Mouse (Mus musculus) forebrain, embryonic 12.5 days (tissue): ENCODE results near the gene Gm45521. TPM values are rescaled to one million over a fixed set of nuclear protein-coding genes. Genes with fewer than 3 reads are reported as not detected.
A peak's percentile ranks its signal among the peaks of the same experiment; 100 is the strongest.

ENCODE experiments used
- ATAC-seq: fragments of 200-750 bp; cut with Nextera tagmentation; 2 replicates; pipeline ENCODE4 v1.8.0; 2017; ENCODE audit warnings: moderate TSS enrichment; ENCODE audit not compliant: low FRiP score
- H3K27ac ChIP-seq: fragments of 300-500 bp; sonication (generic); 2 replicates; pipeline ENCODE4 v1.5.1; 2016; ENCODE audit warnings: mild to moderate bottlenecking
- H3K27me3 ChIP-seq: fragments of 300-500 bp; sonication (generic); 2 replicates; pipeline ENCODE4 v1.6.1; 2016; ENCODE audit warnings: mild to moderate bottlenecking
- H3K36me3 ChIP-seq: fragments of 300-500 bp; sonication (generic); replicated peaks from 2 replicates; pipeline ENCODE4 v1.6.1; 2016; ENCODE audit warnings: mild to moderate bottlenecking
- H3K4me1 ChIP-seq: fragments of 300-500 bp; sonication (generic); 2 replicates; pipeline ENCODE4 v1.6.1; 2016
- H3K4me2 ChIP-seq: fragments of 300-500 bp; sonication (generic); 2 replicates; pipeline ENCODE4 v1.6.1; 2016; ENCODE audit warnings: mild to moderate bottlenecking, moderate library complexity
- H3K4me3 ChIP-seq: fragments of 300-500 bp; sonication (generic); replicated peaks from 2 replicates; pipeline ENCODE4 v1.5.1; 2016; ENCODE audit warnings: mild to moderate bottlenecking
- H3K9ac ChIP-seq: fragments of 300-500 bp; sonication (generic); 2 replicates; pipeline ENCODE4 v1.6.1; 2016; ENCODE audit warnings: mild to moderate bottlenecking
- H3K9me3 ChIP-seq: fragments of 300-500 bp; sonication (generic); 2 replicates; pipeline ENCODE4 v1.6.1; 2016
- WGBS: fragments of 180-500 bp; shearing (Covaris S2); methylation state at CpG from one replicate; pipeline ENCODE4 v1.1.7; 2016; 5-methylcytosine and 5-hydroxymethylcytosine counted together
- polyA plus RNA-seq: library from polyadenylated mRNA; unstranded; fragments of >200 nt; fragmentation: Nextera tagmentation; extraction: Ambion mirVana; gene quantifications from 2 replicates; pipeline ENCODE4 v1.2.1, GENCODE M21; 2016

Gene Gm45521
- 0.42 TPM in 1 of 2 replicates, not detected in the other for polyA plus RNA-seq

DNA sequence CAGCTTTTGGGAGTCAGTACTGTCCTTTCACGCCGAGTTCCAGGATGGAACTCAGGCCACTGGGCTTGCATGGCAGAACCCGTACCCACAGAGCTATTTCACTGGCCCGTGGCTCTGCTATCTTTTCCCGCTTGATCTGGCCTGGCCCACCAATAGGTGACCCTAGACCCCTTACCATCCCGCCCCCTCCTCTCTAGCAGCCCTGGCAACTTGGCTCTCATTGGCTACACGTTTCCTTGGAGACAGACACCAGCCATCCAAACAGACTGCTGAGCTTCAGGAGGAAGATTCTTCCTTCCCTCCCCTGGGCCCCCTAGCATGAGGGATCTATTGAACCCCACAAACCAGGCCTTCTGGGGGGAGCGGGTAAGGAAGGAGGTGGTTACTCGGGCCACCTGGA, at the start of gene Gm45521:
Gene Gm45521, plus strand, starts transcription at position 240 of the 400 bp plus-strand sequence.
- no peak within 1 kb of the TSS for H3K4me3 ChIP-seq
- no peaks in the 10 kb centered on the region for H3K27me3 ChIP-seq
- H3K36me3 ChIP-seq, result no peaks in the 10 kb centered on the region
- no peak within 1 kb of the TSS for H3K9ac ChIP-seq
- peaks cover 17% of the 10 kb centered on the region for H3K4me1 ChIP-seq
- ATAC-seq, result peak; percentile 27; the same call in 1 of the 2 replicates
- H3K4me2 ChIP-seq, result no peak within 1 kb of the TSS
- no peaks in the 10 kb centered on the region for H3K9me3 ChIP-seq
- H3K27ac ChIP-seq, result no peak within 1 kb of the TSS
- 51% methylated on average over 9 of the region's 9 CpGs for WGBS

DNA sequence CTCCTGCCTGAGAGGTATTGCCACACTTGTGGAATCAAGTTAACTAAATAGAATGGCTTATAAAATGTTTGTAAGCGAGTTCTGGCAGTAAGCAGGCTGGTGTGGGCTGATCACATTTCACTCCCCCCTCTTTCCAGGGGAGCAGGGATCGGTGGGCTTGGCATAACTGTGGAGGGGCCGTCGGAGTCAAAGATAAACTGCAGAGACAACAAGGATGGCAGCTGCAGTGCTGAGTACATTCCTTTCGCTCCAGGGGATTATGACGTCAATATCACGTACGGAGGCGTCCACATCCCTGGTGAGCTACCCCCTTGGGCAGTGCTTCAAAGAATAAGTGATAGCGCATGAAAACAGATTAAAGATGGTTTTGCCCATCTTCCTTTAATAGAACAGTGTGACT, 47.6 kb upstream of the Gm45521 start:
- H3K9ac ChIP-seq, result no peak overlapping the region
- H3K9me3 ChIP-seq, result no peaks in the 10 kb centered on the region
- no peak overlapping the region for H3K4me2 ChIP-seq
- H3K27ac ChIP-seq, result no peak overlapping the region
- 85% methylated on average over 10 of the region's 10 CpGs for WGBS
- ATAC-seq, result no peak
- no peaks in the 10 kb centered on the region for H3K4me1 ChIP-seq
- H3K27me3 ChIP-seq, result no peaks in the 10 kb centered on the region
- H3K4me3 ChIP-seq, result no peak overlapping the region
- peaks cover 78% of the 10 kb centered on the region for H3K36me3 ChIP-seq

DNA sequence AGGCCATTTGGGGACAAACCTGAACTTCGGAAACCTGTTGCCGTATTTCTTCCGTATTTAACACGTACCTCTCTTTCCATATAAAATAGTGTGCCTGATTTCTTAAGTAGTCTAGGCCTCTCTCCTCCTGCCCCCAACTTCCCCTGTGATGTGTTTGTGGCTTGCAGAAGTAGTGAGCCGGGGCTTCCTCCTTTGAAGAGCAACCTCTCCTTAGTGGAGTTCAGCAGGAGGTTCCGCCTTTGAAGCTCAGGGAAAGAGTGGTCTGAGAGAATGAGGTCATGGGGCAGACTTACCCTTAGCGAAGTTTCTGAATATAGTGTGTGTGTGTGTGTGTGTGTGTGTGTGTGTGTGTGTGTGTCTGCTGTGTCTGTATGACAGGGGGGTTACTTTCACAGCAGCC, 43.2 kb upstream of the Gm45521 start:
- Histone ChIP-seq H3K27me3 (no peaks in the 10 kb centered on the region), H3K27ac (no peak overlapping the region), H3K4me3 (no peak overlapping the region), H3K9ac (no peak overlapping the region), H3K4me2 (no peak overlapping the region), H3K36me3 (peaks cover 81% of the 10 kb centered on the region), H3K9me3 (no peaks in the 10 kb centered on the region), H3K4me1 (no peaks in the 10 kb centered on the region)
- 74% methylated on average over 7 of the region's 7 CpGs for WGBS
- no peak for ATAC-seq

DNA sequence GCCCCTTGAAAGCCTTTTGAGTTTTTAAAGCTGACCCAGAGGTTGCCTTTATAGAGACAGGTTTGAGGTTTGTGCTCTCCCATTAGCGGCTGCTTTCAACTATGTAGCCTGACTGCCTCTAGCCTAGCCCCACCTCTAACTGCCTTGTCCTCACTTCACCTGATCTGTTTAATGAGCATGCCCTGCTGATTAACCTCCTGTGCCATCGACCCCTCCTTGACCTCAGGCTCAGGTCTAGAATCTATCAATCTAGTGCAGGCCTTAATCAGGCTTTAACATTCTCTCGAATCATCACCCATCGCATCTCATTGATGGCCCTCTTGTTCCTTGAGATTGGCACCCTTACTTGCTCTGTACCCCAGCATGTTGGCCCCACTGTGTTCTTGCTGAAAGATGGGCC, 42.6 kb upstream of the Gm45521 start:
- Histone ChIP-seq H3K4me1 (no peaks in the 10 kb centered on the region), H3K36me3 (peaks cover 83% of the 10 kb centered on the region), H3K27me3 (no peaks in the 10 kb centered on the region), H3K27ac (no peak overlapping the region), H3K4me2 (no peak overlapping the region), H3K9me3 (no peaks in the 10 kb centered on the region), H3K4me3 (no peak overlapping the region), H3K9ac (no peak overlapping the region)
- ATAC-seq, result no peak
- WGBS, result 71% methylated on average over 4 of the region's 4 CpGs

DNA sequence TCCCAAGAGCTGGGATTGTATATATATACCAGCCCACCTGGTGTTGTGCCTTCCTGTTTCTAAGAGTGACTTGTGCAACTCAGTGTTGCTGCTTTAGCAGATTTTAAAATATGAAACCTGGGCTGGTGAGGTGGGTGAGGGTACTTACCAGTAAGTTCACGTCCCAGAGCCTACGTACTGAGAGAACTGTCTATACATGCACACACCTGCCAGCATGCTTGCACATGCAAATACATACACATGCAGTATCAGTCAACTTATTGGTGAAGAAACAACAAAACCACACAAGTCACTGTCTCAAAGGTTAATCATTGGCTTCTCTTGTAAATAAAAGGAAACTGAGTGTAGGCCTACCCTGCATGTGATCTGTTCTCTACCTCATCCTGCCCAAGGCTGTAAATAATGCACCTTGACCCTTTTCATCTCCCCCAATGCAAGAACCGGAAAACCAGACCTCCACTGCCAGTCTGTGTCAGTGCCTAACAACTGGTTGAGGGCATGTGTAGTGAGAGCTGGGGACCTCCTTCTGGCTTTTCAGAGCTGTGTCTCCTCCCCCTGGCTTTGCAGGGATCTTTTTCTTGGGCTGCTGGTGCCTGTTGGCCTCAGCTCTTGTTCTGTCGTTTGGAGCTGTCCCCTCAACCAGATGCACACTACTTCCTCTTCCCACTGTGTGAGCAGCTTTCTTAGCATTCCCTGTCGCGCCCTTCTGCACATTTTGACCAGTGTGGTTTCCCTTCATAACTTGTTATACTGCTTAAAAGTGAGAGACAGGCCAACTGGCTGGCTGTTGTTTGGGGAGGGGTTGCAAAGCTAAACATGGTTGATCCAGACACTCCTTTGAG, 38.7 kb upstream of the Gm45521 start:
- no peak for ATAC-seq
- Histone ChIP-seq H3K4me3 (no peak overlapping the region), H3K27ac (no peak overlapping the region), H3K36me3 (peaks cover 90% of the 10 kb centered on the region), H3K9me3 (no peaks in the 10 kb centered on the region), H3K27me3 (no peaks in the 10 kb centered on the region), H3K9ac (no peak overlapping the region), H3K4me1 (no peaks in the 10 kb centered on the region), H3K4me2 (no peak overlapping the region)
- 90% methylated on average over 6 of the region's 6 CpGs for WGBS

DNA sequence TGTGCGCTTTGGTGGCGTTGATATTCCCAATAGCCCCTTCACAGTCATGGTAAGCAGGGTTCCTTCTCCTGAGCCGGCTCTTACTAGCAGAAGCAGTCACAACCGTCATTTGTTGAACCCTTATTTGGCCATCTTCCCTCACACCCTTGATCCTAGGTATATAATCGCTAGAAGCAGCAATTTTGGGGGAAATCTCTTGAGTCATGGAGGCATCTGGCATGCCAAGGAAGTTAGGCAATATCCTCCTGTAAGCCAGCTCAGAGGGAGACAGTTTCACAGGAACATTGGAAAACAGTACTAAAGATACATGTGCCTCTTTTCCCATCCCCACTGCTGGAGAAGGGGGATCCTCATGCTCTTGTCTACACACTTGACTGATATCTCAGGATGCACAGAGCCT, 37.8 kb upstream of the Gm45521 start:
- no peak for ATAC-seq
- Histone ChIP-seq H3K4me1 (no peaks in the 10 kb centered on the region), H3K4me2 (no peak overlapping the region), H3K4me3 (no peak overlapping the region), H3K9me3 (no peaks in the 10 kb centered on the region), H3K27me3 (no peaks in the 10 kb centered on the region), H3K9ac (no peak overlapping the region), H3K36me3 (peaks cover 92% of the 10 kb centered on the region), H3K27ac (no peak overlapping the region)
- 91% methylated on average over 5 of the region's 5 CpGs for WGBS

DNA sequence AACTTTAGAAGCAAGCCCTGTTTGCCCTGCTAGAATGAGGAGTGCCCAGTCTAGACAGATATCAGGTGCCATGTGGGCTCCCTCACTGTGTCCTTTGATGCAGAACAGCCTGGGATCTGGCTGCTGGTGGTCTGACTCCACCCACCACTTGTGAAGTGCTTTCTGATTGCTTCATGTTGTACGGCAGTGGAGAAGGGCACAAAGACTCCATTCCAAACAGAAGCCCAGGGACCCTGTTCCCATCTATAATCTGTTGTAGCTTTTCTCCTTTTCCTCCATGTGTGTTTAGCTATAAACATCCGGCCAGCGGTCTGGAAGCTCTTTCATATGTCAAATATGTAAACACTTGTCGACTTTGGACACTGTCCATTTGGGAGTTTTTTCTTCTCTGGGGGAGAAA, 37.2 kb upstream of the Gm45521 start:
- Histone ChIP-seq H3K27ac (no peak overlapping the region), H3K4me1 (no peaks in the 10 kb centered on the region), H3K36me3 (peaks cover 90% of the 10 kb centered on the region), H3K9ac (no peak overlapping the region), H3K27me3 (no peaks in the 10 kb centered on the region), H3K9me3 (no peaks in the 10 kb centered on the region), H3K4me3 (no peak overlapping the region), H3K4me2 (no peak overlapping the region)
- WGBS, result 78% methylated on average over 4 of the region's 4 CpGs
- no peak for ATAC-seq

DNA sequence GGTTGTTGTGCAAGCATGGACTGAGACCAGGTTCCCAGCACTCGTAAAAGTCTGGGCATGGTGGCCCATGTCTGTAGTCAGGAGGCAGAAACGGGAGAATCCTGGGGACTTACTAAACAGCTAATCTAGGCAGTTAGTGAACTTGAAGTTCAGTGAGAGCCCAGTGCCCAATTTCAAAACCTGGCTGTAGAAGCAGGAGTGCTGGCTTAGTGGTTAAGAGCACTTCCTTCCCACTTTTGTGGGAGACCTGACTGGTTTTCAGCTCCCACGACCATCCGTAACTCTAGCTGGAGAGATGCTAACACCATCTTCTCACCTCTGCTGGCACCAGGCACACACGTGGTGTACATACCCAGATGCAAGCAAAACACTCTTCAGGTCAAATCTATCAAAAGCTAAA, 35.6 kb upstream of the Gm45521 start:
- no peak overlapping the region for H3K4me3 ChIP-seq
- H3K4me2 ChIP-seq, result no peak overlapping the region
- ATAC-seq, result no peak
- H3K27ac ChIP-seq, result no peak overlapping the region
- H3K27me3 ChIP-seq, result no peaks in the 10 kb centered on the region
- no peaks in the 10 kb centered on the region for H3K4me1 ChIP-seq
- H3K9me3 ChIP-seq, result no peaks in the 10 kb centered on the region
- peaks cover 84% of the 10 kb centered on the region for H3K36me3 ChIP-seq
- no peak overlapping the region for H3K9ac ChIP-seq
- WGBS, result 92% methylated on average over 5 of the region's 5 CpGs

DNA sequence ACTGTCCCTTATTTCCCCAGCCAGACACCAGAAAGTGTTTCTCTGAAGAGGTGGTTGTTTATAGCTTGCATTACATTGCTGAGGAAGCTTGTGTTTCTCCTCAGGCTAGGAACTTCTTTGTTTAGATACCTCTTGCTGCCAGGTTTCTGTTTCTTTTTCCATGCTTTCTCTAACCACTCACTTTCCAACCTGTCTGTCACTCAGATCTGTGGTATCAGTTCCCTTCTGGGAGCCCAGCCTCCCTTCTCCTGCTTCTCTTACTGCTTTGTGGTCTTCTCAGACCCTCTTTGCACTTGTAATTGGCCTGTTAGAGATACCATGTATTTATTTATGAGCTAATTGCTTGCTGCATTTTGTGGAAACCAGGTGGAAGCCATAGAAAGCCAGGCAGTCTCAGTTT, 33.5 kb upstream of the Gm45521 start:
- no peak overlapping the region for H3K27ac ChIP-seq
- H3K9me3 ChIP-seq, result no peaks in the 10 kb centered on the region
- no peaks in the 10 kb centered on the region for H3K27me3 ChIP-seq
- no peak overlapping the region for H3K4me3 ChIP-seq
- H3K4me2 ChIP-seq, result no peak overlapping the region
- peaks cover 75% of the 10 kb centered on the region for H3K36me3 ChIP-seq
- no peaks in the 10 kb centered on the region for H3K4me1 ChIP-seq
- no peak for ATAC-seq
- H3K9ac ChIP-seq, result no peak overlapping the region

DNA sequence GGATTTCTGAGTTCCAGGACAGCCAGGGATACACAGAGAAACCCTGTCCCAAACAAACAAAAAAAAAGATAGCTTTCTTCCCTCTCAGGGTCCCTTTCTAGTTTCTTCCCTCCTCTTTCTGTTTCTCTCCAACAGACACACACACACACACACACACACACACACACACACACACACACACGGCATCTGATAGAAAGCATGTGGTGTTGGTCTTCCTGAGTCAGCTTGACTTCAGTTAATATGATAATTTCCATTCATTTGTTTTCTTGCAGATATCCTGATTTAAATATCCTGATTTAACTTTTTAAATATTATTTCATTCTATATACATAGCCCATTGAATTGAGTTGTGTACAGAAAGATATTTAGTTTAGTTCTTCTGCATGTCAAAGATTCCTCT, 28.7 kb upstream of the Gm45521 start:
- no peak overlapping the region for H3K9ac ChIP-seq
- WGBS, result 100% methylated on average over 1 of the region's 1 CpGs
- no peaks in the 10 kb centered on the region for H3K4me1 ChIP-seq
- H3K27ac ChIP-seq, result no peak overlapping the region
- no peak overlapping the region for H3K4me2 ChIP-seq
- no peak overlapping the region for H3K4me3 ChIP-seq
- H3K27me3 ChIP-seq, result no peaks in the 10 kb centered on the region
- ATAC-seq, result no peak
- H3K9me3 ChIP-seq, result no peaks in the 10 kb centered on the region
- peaks cover 78% of the 10 kb centered on the region for H3K36me3 ChIP-seq

DNA sequence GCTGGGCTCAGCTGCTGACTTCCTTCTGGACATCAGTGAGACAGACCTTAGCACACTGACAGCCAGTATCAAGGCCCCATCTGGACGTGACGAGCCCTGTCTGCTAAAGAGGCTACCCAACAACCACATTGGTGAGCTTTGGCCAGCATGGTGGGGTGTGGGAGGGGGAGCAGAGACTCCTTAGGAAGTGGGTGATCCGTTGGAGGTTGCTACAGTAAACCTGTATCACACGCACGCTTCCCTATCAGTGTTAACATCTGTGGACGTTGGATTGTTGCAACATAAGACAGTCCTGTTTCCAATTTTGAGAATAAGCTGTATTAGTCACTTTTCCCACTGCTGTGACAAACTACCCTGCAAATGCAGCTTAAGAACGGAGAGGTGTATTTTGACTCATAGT, 28.1 kb upstream of the Gm45521 start:
- no peak overlapping the region for H3K4me3 ChIP-seq
- H3K9me3 ChIP-seq, result no peaks in the 10 kb centered on the region
- H3K4me1 ChIP-seq, result no peaks in the 10 kb centered on the region
- whole genome bisulfite sequencing, result 89% methylated on average over 7 of the region's 7 CpGs
- H3K27me3 ChIP-seq, result no peaks in the 10 kb centered on the region
- H3K36me3 ChIP-seq, result peaks cover 78% of the 10 kb centered on the region
- no peak overlapping the region for H3K27ac ChIP-seq
- H3K9ac ChIP-seq, result no peak overlapping the region
- H3K4me2 ChIP-seq, result no peak overlapping the region
- no peak for ATAC-seq

DNA sequence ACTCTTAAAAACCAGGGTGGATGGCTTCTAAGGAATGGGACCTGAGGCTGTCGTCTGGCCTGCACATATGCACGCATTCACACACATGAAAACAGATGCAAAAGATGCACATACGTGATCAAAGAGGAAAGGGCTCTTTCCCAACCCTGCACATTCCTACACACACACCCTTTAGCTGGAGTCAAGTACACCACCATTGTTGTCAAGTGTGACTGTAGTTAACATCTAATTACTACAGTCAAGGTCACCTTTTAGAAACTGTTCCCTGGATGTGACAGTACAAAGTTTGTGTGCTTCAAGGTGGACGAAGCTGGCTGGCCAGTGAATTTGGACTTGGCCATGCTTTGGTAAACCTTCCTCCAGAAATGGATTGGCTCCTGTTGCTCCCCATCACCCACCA, 24.9 kb upstream of the Gm45521 start:
- no peak overlapping the region for H3K9ac ChIP-seq
- peaks cover 82% of the 10 kb centered on the region for H3K36me3 ChIP-seq
- 90% methylated on average over 4 of the region's 4 CpGs for WGBS
- no peak overlapping the region for H3K4me2 ChIP-seq
- no peak for ATAC-seq
- no peak overlapping the region for H3K27ac ChIP-seq
- H3K27me3 ChIP-seq, result no peaks in the 10 kb centered on the region
- no peaks in the 10 kb centered on the region for H3K9me3 ChIP-seq
- H3K4me1 ChIP-seq, result peaks cover under 1% of the 10 kb centered on the region; the same call in 1 of the 2 replicates
- H3K4me3 ChIP-seq, result no peak overlapping the region

DNA sequence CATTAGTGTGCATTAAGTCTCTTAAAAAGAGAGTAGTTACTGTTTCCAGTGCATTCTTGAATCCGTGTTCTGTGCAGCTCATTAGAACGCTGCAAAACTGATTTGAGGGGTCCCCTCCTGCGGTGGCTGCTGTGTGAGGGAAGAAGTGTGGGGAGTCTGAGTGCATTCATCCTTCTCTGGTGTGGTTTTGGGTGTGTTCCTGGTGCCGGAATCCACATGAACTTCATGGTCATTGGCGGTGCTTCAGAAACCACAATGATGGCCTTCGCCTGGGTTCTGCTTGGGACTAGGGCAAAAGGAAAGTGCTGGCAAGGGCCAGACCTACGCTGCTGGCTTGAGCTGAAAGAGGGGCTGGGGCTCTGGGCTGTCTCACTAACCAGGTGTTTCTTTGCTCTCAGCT, 22.9 kb upstream of the Gm45521 start:
- no peak overlapping the region for H3K4me3 ChIP-seq
- 94% methylated on average over 7 of the region's 7 CpGs for WGBS
- peaks cover 3% of the 10 kb centered on the region; the same call in 1 of the 2 replicates for H3K4me1 ChIP-seq
- no peak for ATAC-seq
- H3K27ac ChIP-seq, result no peak overlapping the region
- no peak overlapping the region for H3K4me2 ChIP-seq
- H3K9ac ChIP-seq, result no peak overlapping the region
- H3K27me3 ChIP-seq, result no peaks in the 10 kb centered on the region
- peaks cover 68% of the 10 kb centered on the region for H3K36me3 ChIP-seq
- H3K9me3 ChIP-seq, result no peaks in the 10 kb centered on the region
